Mouse (Mus musculus): ENCODE results near the gene Dhps. TPM values are rescaled to one million over a fixed set of nuclear protein-coding genes. Genes with fewer than 3 reads are reported as not detected.

The Dhps gene
- 67.2 and 68.5 TPM in 2 replicates for polyA plus RNA-seq (2016; fragmentation: Nextera tagmentation; extraction: Ambion mirVana)

DNA sequence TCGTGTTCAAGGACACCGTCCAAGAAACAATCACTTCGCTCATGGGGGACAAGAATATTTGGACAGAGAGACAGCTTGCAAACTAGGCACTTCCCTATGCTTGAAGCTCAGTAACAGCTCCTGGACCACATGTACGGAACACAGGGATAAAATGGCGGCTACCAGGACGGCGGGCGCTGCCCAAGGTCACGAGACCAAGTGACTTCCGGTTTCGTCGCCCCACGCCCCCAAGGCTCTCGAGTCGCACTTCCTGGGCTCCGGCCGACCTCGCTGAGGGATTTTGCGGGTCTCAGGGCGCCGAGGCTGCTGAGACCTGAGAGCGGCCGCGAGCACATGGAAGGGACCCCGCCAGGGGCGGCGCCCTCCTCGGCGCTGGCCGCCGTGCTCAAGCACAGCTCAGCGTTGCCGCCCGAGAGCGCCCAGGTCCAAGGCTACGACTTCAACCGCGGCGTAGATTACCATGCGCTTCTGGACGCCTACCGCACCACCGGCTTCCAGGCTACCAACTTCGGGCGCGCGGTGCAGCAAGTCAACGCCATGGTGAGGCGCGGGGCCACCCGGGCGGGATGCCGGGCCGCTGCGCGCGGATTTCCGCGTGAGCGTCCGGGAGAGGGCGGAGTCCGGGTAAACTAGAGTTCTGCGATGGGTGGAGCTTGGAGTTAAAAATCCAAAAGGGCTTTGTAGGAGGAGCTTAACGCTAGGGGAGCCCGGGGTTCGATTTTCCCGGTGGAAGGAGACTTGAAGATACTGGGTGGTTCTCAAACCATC lies at the start of gene Dhps:
Dhps (plus strand) TSS at position 244 of the 768 bp plus-strand sequence.
- under 1% methylated on average over 68 of the region's 68 CpGs for WGBS

DNA sequence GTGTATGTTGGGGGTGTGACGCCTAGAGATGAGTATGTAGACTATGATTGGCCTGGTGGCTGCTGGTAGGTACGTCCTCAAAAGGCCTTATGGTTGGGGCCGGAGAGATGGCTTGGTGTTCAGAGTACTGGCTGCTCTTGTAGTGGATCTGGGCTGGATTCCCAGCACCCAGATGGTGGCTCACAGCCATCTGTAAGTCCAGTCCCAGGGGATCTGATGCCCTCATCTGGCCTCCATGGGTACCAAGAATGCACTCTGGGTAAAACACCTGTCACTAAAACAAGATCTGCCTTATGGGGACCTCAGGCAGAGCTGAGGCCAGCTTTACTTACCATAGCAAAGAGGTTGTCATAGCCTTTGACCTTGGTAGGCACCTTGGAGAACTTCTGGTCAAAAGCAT lies 47.7 kb upstream of the Dhps start:
- H3K4me1 ChIP-seq: peaks cover 37% of the 10 kb centered on the region
- no peak overlapping the region for H3K27ac ChIP-seq
- DNase-seq (ENCODE audit: extremely low spot score, low spot score): no peak
- WGBS: 92% methylated on average over 3 of the region's 3 CpGs
- peak overlapping the region; percentile 100 for H3K4me3 ChIP-seq
- H3K9me3 ChIP-seq: no peaks in the 10 kb centered on the region
- H3K36me3 ChIP-seq (replicated peaks): peaks cover 59% of the 10 kb centered on the region
- no peaks in the 10 kb centered on the region for H3K27me3 ChIP-seq (ENCODE audit: poor library complexity, severe bottlenecking)

More for the DNA sequence above, at the start of gene Dhps:
- DNase-seq (ENCODE audit: extremely low spot score, low spot score): peak; percentile 91
- Histone ChIP-seq H3K9me3 (no peaks in the 10 kb centered on the region), H3K27me3 (ENCODE audit: poor library complexity, severe bottlenecking) (no peaks in the 10 kb centered on the region), H3K4me1 (peaks cover 24% of the 10 kb centered on the region), H3K4me3 (peak within 1 kb of the TSS; percentile 91), H3K36me3 (replicated peaks) (peaks cover 54% of the 10 kb centered on the region), H3K27ac (peak within 1 kb of the TSS; percentile 93)

DNA sequence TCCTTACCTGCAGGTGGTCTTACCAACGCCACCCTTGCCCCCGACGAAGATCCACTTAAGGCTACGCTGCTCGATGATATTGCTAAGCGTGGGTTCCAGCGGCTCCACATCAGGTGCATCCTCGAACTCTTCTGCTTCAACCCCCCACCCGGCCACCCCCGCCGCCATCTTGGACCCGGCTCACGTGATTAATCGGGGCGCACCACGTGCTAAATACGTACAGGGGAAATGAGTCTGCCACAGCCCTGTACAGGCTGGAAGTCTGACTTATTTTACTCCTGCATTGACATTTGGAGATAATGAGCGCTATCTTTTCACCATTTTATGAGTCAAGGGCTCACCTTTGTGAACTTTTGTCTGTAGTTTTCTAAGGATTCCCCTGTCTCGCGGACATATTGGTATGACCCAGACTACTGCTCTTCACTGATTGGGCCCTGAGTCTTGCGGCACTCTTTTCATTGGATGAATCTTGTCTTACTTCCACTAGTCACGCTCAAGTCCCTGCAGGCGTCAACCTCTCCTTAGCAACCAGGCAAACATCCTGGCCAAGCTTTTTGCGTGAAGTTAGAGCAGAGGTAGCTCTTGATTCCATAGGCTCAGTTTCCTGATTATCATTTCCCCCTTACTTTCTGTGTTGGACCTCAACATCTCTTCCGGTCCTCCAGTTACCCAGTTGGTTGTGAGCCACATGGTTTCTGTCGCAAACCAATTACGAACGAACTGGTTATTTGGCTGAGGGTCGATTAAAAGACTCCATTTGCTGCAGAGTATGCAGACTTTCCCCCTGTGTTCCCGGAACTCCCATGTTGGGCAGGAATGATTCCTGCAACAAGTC lies 46.2 kb upstream of the Dhps start, which contains the start of gene Asna1:
Asna1 (minus strand) TSS at position 184 of the 835 bp plus-strand sequence.
- H3K36me3 ChIP-seq (replicated peaks): peaks cover 59% of the 10 kb centered on the region
- H3K27ac ChIP-seq: peak within 1 kb of the TSS; percentile 99
- peak within 1 kb of the TSS; percentile 100 for H3K4me3 ChIP-seq
- H3K4me1 ChIP-seq: peaks cover 44% of the 10 kb centered on the region
- no peaks in the 10 kb centered on the region for H3K9me3 ChIP-seq
- peak; percentile 88 for DNase-seq (ENCODE audit: extremely low spot score, low spot score)
- H3K27me3 ChIP-seq (ENCODE audit: poor library complexity, severe bottlenecking): no peaks in the 10 kb centered on the region
- 9% methylated on average over 30 of the region's 30 CpGs for WGBS

DNA sequence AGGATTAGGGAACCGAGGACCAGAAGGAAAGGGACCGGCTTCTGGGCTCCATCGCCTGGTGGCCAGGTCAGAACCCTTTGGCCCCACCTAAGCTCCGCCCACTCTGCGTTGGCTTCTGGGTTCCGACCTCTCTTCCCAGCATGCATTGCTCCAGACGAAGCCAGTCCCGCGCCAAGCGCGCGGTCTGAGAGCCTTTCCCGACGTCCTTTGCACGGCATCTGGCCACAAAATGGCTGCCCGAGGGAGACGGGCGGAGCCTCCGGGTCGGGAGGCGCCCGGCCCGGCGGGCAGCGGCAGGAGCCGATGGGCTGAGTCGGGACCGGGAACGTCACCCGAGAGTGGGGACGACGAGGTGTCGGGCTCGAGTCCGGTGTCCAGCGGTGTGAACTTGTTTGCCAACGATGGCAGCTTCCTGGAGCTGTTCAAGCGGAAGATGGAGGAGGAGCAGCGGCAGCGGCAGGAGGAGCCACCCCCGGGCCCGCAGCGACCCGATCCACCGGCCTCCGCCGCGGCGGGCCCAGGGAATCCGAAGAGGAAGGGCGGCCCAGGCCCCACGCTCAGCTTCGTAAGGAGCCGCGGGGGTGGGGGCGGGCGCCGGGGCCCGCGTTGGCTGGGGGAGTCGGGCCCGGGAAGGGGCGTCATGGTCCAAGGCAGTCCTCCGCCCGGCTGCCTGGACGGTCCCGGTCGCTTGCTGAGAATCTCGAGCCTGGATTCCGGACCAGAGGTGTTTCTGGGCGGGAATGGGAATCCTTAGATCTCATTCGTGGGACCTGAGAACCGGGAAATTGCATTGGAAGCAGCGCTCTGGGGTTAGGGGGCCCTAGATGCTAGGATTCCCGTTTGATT lies 44.7 kb upstream of the Dhps start, which contains the start of gene Trir:
Trir (plus strand) TSS at position 154 of the 846 bp plus-strand sequence.
- WGBS: under 1% methylated on average over 75 of the region's 75 CpGs
- Histone ChIP-seq H3K4me3 (peak within 1 kb of the TSS; percentile 100), H3K4me1 (peaks cover 44% of the 10 kb centered on the region), H3K9me3 (no peaks in the 10 kb centered on the region), H3K36me3 (replicated peaks) (peaks cover 59% of the 10 kb centered on the region), H3K27me3 (ENCODE audit: poor library complexity, severe bottlenecking) (no peaks in the 10 kb centered on the region), H3K27ac (peak within 1 kb of the TSS; percentile 99)
- peak; percentile 98 for DNase-seq (ENCODE audit: extremely low spot score, low spot score)

DNA sequence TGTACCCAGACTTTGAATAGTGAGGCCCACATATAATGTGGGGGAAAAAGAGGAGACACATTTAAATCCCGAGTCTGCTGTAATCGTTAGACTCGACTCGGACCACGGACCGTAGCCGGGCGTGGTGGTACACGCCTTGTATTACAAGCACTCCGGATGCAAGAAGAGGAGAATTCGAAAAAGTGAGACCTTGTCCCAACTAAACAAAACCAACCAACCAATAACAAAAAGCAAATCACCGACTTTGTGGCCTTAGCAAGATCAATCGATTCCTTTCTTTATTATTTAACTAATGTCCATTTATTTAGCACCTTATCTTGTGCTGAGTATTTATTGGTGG lies 44.1 kb upstream of the Dhps start:
- Histone ChIP-seq H3K27ac (peak overlapping the region; percentile 99), H3K4me1 (peaks cover 44% of the 10 kb centered on the region), H3K9me3 (no peaks in the 10 kb centered on the region), H3K27me3 (ENCODE audit: poor library complexity, severe bottlenecking) (no peaks in the 10 kb centered on the region), H3K4me3 (peak overlapping the region; percentile 100), H3K36me3 (replicated peaks) (peaks cover 59% of the 10 kb centered on the region)
- DNase-seq (ENCODE audit: extremely low spot score, low spot score): no peak
- WGBS: 2% methylated on average over 13 of the region's 13 CpGs

DNA sequence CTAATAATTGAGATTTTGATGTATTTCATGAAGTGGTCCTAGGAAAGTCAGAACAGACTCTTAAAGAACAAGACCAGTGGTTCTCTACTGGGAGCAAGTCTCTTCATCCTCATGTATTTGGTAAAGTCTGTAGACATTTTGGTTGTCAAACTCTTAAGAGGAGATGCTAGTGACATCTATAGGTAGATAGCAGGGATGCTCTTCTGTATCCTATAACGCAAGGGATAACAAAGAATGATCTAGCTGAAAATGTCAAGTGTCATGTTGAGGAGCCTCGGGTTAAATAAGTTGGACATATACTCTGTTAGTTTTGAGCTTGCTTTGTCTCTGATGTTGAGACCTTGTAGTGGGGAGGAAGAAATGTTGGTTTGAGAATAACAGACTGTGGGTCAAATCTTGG lies 43.6 kb upstream of the Dhps start:
- H3K4me3 ChIP-seq: peak overlapping the region; percentile 100
- peaks cover 44% of the 10 kb centered on the region for H3K4me1 ChIP-seq
- peaks cover 59% of the 10 kb centered on the region for H3K36me3 ChIP-seq (replicated peaks)
- peak overlapping the region; percentile 99; the same call in 1 of the 2 replicates for H3K27ac ChIP-seq
- no peaks in the 10 kb centered on the region for H3K27me3 ChIP-seq (ENCODE audit: poor library complexity, severe bottlenecking)
- 42% methylated on average over 2 of the region's 2 CpGs for WGBS
- no peak for DNase-seq (ENCODE audit: extremely low spot score, low spot score)
- no peaks in the 10 kb centered on the region for H3K9me3 ChIP-seq

DNA sequence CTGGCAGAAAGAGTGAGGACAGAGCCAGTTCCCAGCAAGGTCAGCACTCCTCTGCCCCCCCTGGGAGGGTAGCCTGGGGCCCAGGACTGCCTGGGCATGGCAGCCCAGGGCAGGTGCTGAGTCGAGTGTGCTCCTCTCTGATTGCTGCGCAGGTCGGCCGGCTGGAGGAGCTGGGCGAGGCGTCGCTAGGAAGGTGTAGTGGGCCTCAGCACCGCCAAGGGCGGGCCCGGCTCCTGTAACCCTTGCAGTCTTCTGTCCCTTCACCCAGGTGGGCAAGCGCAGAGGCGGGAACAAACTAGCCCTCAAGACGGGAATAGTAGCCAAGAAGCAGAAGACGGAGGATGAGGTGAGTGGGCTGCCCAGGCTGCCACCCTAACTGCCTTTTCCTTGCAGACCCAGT lies 42.3 kb upstream of the Dhps start:
- H3K27ac ChIP-seq: no peak overlapping the region
- H3K4me1 ChIP-seq: peaks cover 39% of the 10 kb centered on the region
- peak overlapping the region; percentile 100 for H3K4me3 ChIP-seq
- H3K36me3 ChIP-seq (replicated peaks): peaks cover 59% of the 10 kb centered on the region
- no peaks in the 10 kb centered on the region for H3K27me3 ChIP-seq (ENCODE audit: poor library complexity, severe bottlenecking)
- H3K9me3 ChIP-seq: no peaks in the 10 kb centered on the region
- no peak for DNase-seq (ENCODE audit: extremely low spot score, low spot score)
- WGBS: 90% methylated on average over 14 of the region's 14 CpGs

DNA sequence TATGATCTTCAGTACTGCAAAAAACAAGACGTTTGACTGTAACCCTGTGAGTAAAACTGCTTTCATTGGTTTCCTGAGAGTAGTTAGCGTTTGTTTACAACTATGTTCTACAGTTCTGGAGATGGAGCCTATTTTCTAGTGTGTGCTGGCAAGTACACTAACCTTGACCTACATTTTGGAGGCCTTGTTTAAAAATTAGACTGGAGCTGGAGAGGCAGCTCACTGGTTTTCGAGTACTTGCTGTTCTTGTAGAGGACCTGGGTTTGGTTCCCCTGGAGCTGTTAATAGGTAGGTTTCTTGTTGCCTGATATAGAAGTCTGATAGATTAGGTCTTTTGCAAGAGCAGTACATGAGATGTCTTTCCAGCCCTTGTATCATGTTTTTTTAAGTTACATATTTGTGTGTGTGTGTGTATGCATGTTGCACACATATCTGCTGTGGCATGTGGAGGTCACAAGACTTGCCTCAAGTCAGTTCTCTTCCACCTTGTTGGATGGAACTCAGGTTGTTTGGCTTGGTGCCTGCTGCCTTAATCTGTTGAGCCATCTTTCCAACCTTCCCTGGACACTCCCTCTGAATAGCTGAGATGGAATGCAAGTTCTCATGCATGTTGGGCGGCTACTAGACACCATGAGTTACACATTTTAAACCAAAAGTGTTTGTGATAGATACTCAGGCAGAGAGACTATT lies 38.8 kb upstream of the Dhps start:
- no peaks in the 10 kb centered on the region for H3K9me3 ChIP-seq
- peaks cover 60% of the 10 kb centered on the region for H3K36me3 ChIP-seq (replicated peaks)
- H3K4me1 ChIP-seq: peaks cover 38% of the 10 kb centered on the region
- no peak overlapping the region for H3K27ac ChIP-seq
- H3K27me3 ChIP-seq (ENCODE audit: poor library complexity, severe bottlenecking): no peaks in the 10 kb centered on the region
- no peak for DNase-seq (ENCODE audit: extremely low spot score, low spot score)
- H3K4me3 ChIP-seq: no peak overlapping the region
- WGBS: 89% methylated on average over 4 of the region's 4 CpGs

DNA sequence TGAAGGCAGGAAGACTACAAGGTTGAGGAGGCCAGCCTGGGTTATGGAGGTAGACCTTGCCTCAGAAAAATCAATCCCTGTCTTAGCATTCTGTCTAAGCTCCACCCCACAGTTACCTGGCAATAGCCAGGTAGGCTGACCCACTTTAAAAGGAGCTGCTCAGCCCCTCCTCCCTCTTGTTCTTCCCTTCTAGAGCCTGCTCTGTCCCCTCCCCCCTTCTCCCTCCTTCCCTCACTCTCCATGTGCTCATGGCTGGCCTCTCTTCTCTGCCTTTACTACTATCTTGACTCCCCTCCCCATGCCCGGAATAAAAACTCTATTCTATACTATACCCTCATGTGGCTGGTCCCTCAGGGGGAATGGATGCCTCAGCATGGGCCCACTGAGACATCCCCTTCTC lies 37.7 kb upstream of the Dhps start:
- DNase-seq (ENCODE audit: extremely low spot score, low spot score): no peak
- WGBS: 69% methylated on average over 1 of the region's 1 CpGs
- no peaks in the 10 kb centered on the region for H3K9me3 ChIP-seq
- peaks cover 38% of the 10 kb centered on the region for H3K4me1 ChIP-seq
- no peak overlapping the region for H3K27ac ChIP-seq
- H3K27me3 ChIP-seq (ENCODE audit: poor library complexity, severe bottlenecking): no peaks in the 10 kb centered on the region
- peak overlapping the region; percentile 87; the same call in 1 of the 2 replicates for H3K4me3 ChIP-seq
- peaks cover 54% of the 10 kb centered on the region for H3K36me3 ChIP-seq (replicated peaks)

DNA sequence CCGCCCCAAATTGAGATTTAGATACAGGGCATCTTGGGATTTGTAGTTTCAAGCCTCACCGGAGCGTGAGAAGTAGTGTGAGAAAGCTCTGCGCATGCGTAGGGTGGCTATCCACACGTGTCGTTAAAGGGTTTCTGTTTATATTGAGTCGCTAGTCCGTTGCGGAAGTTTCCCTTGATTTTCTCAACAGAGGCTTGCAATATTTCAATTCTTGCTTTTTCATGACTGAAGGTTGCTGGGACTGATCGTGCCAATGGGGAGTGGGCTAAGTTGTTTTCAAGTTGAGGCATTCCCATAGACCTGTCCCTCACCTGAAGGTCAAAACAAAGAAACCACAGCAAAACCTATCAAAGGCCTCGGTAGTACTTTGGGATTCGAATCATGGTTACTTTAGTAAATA lies 36.8 kb upstream of the Dhps start:
- DNase-seq (ENCODE audit: extremely low spot score, low spot score): peak; percentile 75
- H3K4me1 ChIP-seq: peaks cover 40% of the 10 kb centered on the region
- WGBS: 4% methylated on average over 13 of the region's 13 CpGs
- peak overlapping the region; percentile 99 for H3K27ac ChIP-seq
- H3K9me3 ChIP-seq: no peaks in the 10 kb centered on the region
- H3K36me3 ChIP-seq (replicated peaks): peaks cover 54% of the 10 kb centered on the region
- no peaks in the 10 kb centered on the region for H3K27me3 ChIP-seq (ENCODE audit: poor library complexity, severe bottlenecking)
- H3K4me3 ChIP-seq: peak overlapping the region; percentile 87

DNA sequence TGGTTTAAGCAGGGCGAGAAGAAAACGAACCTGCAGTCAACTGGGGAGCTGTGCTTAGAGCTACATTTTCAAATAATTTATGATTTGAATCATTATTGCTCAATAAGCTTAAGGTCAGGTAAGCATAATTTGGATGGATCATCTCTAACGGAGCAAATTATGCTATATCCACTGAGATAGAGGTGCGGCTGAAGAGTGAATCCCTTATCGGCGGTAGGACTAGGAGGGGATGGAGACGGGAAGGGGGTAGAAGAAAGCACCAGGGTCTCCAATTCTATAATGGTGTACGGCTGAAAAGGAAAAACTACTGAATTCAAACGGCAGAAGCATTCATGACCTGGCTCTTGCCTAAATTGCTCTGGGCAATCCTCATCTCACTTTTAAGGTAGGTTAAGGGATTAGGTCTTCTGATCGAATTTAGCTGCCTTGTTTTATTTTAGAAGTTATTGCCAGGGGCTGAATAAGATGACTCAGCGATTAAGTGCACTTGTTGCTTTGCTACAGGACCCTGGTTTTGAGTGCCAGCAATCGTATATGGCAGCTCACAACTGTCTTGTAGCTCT lies 36.3 kb upstream of the Dhps start:
- DNase-seq (ENCODE audit: extremely low spot score, low spot score): peak; percentile 28
- no peaks in the 10 kb centered on the region for H3K9me3 ChIP-seq
- peak overlapping the region; percentile 99 for H3K27ac ChIP-seq
- peaks cover 54% of the 10 kb centered on the region for H3K36me3 ChIP-seq (replicated peaks)
- H3K4me3 ChIP-seq: peak overlapping the region; percentile 87
- H3K27me3 ChIP-seq (ENCODE audit: poor library complexity, severe bottlenecking): no peaks in the 10 kb centered on the region
- peaks cover 43% of the 10 kb centered on the region for H3K4me1 ChIP-seq
- WGBS: 9% methylated on average over 12 of the region's 12 CpGs
